In genomic region chr9:66585191-66585590, GRCm38 (mm10) we compare ENCODE assay signal across 15 mouse cellular contexts.
"Had no signal": no experiment of that assay in that cellular context is flagged by ENCODE, and none has a peak within 500 bp of the region (broad histone marks: within the 10 kb centered on the region; RNA-seq: fewer than 3 reads in every experiment).

No protein-coding gene starts in this region.

- H3K4me3 ChIP-seq: neural tube, embryonic 13.5 days; neural tube, embryonic 15.5 days; stomach, embryonic 15.5 days had no signal

- H3K27ac ChIP-seq: neural tube, embryonic 13.5 days; neural tube, embryonic 15.5 days; stomach, embryonic 15.5 days; stomach, postnatal 0 days had no signal

- H3K36me3 ChIP-seq: neural tube, embryonic 13.5 days; neural tube, embryonic 15.5 days; stomach, embryonic 15.5 days had no signal

- H3K27me3 ChIP-seq: neural tube, embryonic 13.5 days; neural tube, embryonic 15.5 days; stomach, embryonic 15.5 days had no signal

- DNase-seq: retina, postnatal 1 day; right cerebral cortex, adult 18-20 months; right cerebral cortex, postnatal 14 days; right cerebral cortex, postnatal 25 days; right cerebral cortex, postnatal 4 days; spleen, adult 18-20 months; thymus, adult 2 months; thymus, postnatal 14 days; thymus, postnatal 25 days; thymus, postnatal 36 days; thymus, postnatal 4 days had no signal

- H3K9me3 ChIP-seq: neural tube, embryonic 13.5 days; neural tube, embryonic 15.5 days; stomach, embryonic 15.5 days had no signal

- H3K4me2 ChIP-seq: neural tube, embryonic 13.5 days; neural tube, embryonic 15.5 days; stomach, embryonic 15.5 days had no signal

- H3K9ac ChIP-seq: neural tube, embryonic 13.5 days; neural tube, embryonic 15.5 days; stomach, embryonic 15.5 days had no signal
